Mouse (Mus musculus) C2C12 (cell line): Measurements from ENCODE around the gene Cdkl3.

Experiments
- CTCF ChIP-seq: IDR thresholded peaks from one replicate; pipeline ENCODE4 v1.5.1; 2011; ENCODE audit not compliant: control insufficient read depth, insufficient read depth, insufficient read length
- MAX ChIP-seq: IDR thresholded peaks from one replicate; pipeline ENCODE4 v1.6.1; 2011; ENCODE audit warnings: mild to moderate bottlenecking, control low read depth
- MYOD1 ChIP-seq: IDR thresholded peaks from one replicate; pipeline ENCODE4 v1.6.1; 2011; ENCODE audit warnings: low read depth; ENCODE audit not compliant: control insufficient read depth, insufficient read length
- MYOG ChIP-seq: IDR thresholded peaks from one replicate; pipeline ENCODE4 v1.6.1; 2011; ENCODE audit not compliant: control insufficient read depth, insufficient read length; ENCODE audit errors: extremely low read depth
- USF1 ChIP-seq: IDR thresholded peaks from one replicate; pipeline ENCODE4 v1.6.1; 2011; ENCODE audit warnings: low read depth, mild to moderate bottlenecking, control low read depth, moderate library complexity

- TF ChIP-seq MAX = no peak
- TF ChIP-seq CTCF = no peak
- no peak for TF ChIP-seq USF1
- TF ChIP-seq MYOG = no peak
- TF ChIP-seq MYOD1 = no peak
These were observed 31.9 kb downstream of the Cdkl3 start for GRCm38 (mm10) chr11:52035905-52036304.
